Mouse (Mus musculus): ENCODE results near the gene Tmem212.

The Tmem212 gene

GRCm38 (mm10) chr3:27842856-27843255 lies 53.3 kb downstream of the Tmem212 start:
- no peak for DNase-seq (ENCODE audit: low read depth)

DNA sequence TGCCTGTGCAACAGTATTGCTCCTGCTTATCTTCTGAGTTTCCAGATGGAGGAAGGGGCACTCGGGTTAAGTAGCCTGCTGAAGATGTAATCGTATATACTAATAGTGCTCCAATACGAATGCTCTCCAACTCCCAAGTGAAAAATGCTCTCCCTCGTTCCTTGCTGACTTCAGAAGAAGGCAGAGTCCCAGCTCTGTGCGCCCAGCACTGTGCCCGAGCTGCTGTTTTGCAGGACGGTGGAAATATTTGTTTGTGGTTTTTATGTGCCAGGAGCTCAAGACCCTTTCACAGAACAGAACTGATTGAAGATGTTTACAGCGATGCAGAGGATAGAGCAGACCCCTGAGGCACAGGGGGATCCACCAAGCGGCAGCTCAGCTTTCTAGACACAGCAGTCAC lies 55.9 kb downstream of the Tmem212 start:
- no peak for DNase-seq (ENCODE audit: low read depth)

DNA sequence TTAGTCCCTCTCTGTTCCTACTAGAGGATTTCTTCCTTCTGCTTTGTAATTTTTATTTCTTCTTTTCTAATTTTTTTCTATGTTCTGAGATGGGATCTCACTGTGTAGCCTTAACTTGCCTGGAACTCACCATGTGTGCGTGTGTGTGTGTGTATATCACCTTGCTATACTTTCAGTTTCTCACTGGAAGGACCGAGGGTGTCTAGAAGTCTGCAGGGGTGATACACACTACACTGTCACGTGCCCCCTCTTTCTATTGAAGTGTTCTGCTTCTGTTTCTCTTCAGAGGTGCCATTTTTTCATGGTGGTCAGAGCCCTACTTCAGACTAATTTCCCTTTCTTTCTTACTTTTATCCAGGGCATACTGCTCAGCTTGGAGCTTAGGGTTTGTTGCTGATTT lies 56.4 kb downstream of the Tmem212 start:
- DNase-seq (ENCODE audit: low read depth), result no peak

- no peak for DNase-seq (ENCODE audit: low read depth)
Measured at GRCm38 (mm10) chr3:27839231-27839630, 56.9 kb downstream of the Tmem212 start.

DNA sequence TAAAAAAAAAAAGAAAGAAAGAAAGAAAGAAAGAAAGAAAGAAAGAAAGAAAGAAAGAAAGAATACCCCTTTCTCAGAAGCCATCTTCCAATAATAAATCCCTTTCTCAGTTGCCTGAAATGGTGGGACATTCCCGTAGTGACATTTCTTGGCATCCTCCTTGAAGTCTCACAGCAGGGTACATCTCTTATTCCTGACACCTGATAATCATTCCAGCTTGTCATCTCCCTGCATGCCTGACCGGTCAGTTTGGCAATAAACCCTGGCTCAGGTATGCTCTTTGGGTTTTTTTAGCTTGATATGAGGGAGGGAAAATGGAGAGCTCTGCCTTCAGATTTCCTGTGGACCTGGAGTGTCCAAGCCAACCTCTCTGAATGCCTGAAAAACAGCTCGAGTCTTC lies 59.9 kb downstream of the Tmem212 start:
- DNase-seq (ENCODE audit: low read depth), result no peak

DNA sequence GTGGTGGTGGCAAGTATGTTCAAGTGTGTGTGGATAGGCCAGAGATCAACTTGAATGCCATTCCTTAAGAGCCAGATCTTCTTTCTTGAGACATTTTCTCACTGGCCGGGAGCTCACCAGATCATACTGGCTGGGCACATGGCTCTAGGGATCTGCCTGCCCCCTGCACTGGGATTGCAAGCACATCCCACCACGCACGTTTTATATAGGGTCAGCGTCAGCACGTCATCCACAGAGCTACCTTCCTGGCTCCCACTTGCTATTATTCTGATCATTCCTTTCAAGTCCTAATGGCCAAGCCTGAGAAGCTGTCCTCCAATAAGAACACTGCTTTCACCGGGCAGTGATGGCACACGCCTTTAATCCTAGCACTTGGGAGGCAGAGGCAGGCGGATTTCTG lies 60.4 kb downstream of the Tmem212 start:
- DNase-seq (ENCODE audit: low read depth), result no peak

DNA sequence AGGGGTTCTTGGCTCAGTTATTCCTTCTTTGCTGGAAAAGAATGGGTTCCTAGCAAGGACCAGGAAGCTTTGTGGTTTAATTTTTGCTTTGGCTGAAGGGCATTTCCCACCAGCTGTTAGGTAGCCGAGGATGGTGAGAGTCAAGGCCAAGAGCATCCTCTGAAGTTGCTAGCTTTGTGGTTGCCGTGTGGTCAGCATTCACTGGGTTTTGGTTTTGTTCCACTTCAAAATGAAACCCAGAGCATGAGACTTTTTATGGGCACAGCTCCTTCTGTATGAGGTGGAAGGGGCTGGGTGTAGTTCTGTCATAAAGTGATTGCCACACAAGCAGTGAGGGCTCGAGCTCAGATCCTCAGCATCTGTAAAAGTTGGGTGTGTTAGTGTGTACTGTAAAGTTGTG lies 67.4 kb downstream of the Tmem212 start:
- DNase-seq (ENCODE audit: low read depth), result no peak

- DNase-seq (ENCODE audit: low read depth), result no peak
Measured at GRCm38 (mm10) chr3:27827236-27827635, 68.9 kb downstream of the Tmem212 start.

- no peak for DNase-seq (ENCODE audit: low read depth)
Measured at GRCm38 (mm10) chr3:27825985-27826384, 70.2 kb downstream of the Tmem212 start.

Data from induced T-regulatory cell, adult 2 months (primary cell).